Mouse (Mus musculus): ENCODE results near the gene Gm10118. TPM values are rescaled to one million over a fixed set of nuclear protein-coding genes. Genes with fewer than 3 reads are reported as not detected.

Gene Gm10118
- polyA plus RNA-seq, 1 experiment from 2014 or later, result 0.47 TPM

Other genes with a start within 250 kb of the Gm10118 start
- gene Lrrtm3, start 162.8 kb upstream of the Gm10118 start, polyA plus RNA-seq (2016; fragmentation: Nextera tagmentation; extraction: Ambion mirVana), result 12.2 and 12.8 TPM in 2 replicates